Mouse (Mus musculus) frontal cortex, postnatal 36 days (tissue): ENCODE measurements around the gene Taf10.

Experiments
- DNase-seq, 2 experiments: peaks; one replicate each; pipeline ENCODE4 v3.0.0; 2022; ENCODE audit warnings: low spot score in 2 of 2

Gene Taf10

GRCm38 (mm10) chr7:105721916-105722315 lies 22.2 kb downstream of the Taf10 start:
- DNase-seq = no peak

- no peak for DNase-seq
Measured at GRCm38 (mm10) chr7:105715366-105715765, 28.8 kb downstream of the Taf10 start.

- DNase-seq = no peak
Measured at GRCm38 (mm10) chr7:105708733-105709132, 35.4 kb downstream of the Taf10 start.

- DNase-seq = no peak
Measured at GRCm38 (mm10) chr7:105703816-105704215, 40.3 kb downstream of the Taf10 start.

- peak; percentile 13 to 30 for DNase-seq
Measured at GRCm38 (mm10) chr7:105703184-105703583, 41.0 kb downstream of the Taf10 start.

- DNase-seq = no peak
Measured at GRCm38 (mm10) chr7:105690875-105691274, 53.3 kb downstream of the Taf10 start.
